Mouse (Mus musculus) kidney, adult 8-10 months (tissue): ENCODE results near the gene S100pbp.

ENCODE experiments used
- DNase-seq, 2 experiments: peaks; one replicate each; pipeline ENCODE4 v3.0.0; 2022

S100pbp gene

GRCm38 (mm10) chr4:129146392-129146791 lies 43.1 kb downstream of the S100pbp start:
- DNase-seq, result no peak

- no peak for DNase-seq
These were observed 43.6 kb downstream of the S100pbp start for GRCm38 (mm10) chr4:129145943-129146342.

- DNase-seq, result no peak
These were observed 44.1 kb downstream of the S100pbp start for GRCm38 (mm10) chr4:129145411-129145810.

GRCm38 (mm10) chr4:129144401-129145367 lies 44.8 kb downstream of the S100pbp start:
- no peak for DNase-seq

- no peak for DNase-seq
These were observed 46.0 kb downstream of the S100pbp start for GRCm38 (mm10) chr4:129143509-129143908.

GRCm38 (mm10) chr4:129142439-129143045 lies 47.0 kb downstream of the S100pbp start:
- no peak for DNase-seq

GRCm38 (mm10) chr4:129141560-129142438 lies 47.7 kb downstream of the S100pbp start:
- DNase-seq, result no peak

GRCm38 (mm10) chr4:129140808-129141207 lies 48.7 kb downstream of the S100pbp start:
- no peak for DNase-seq

GRCm38 (mm10) chr4:129139642-129140041 lies 49.9 kb downstream of the S100pbp start:
- DNase-seq, result no peak

GRCm38 (mm10) chr4:129137392-129138321 lies 51.9 kb downstream of the S100pbp start:
- DNase-seq, result no peak

- DNase-seq, result no peak
These were observed 52.7 kb downstream of the S100pbp start, which contains the start of gene Fndc5 for GRCm38 (mm10) chr4:129136579-129137391. Gene Fndc5, plus strand, starts transcription at chr4:129136999.

- no peak for DNase-seq
These were observed 53.3 kb downstream of the S100pbp start for GRCm38 (mm10) chr4:129136189-129136578.

- DNase-seq, result no peak
These were observed 53.9 kb downstream of the S100pbp start for GRCm38 (mm10) chr4:129135637-129136036.

- peak; percentile 53 to 74 for DNase-seq
These were observed 54.5 kb downstream of the S100pbp start for GRCm38 (mm10) chr4:129134799-129135585.

- peak; percentile 41 to 48 for DNase-seq
These were observed 58.7 kb downstream of the S100pbp start for GRCm38 (mm10) chr4:129130755-129131303.

- peak in 1 of 2 experiments; percentile 21 for DNase-seq
These were observed 59.4 kb downstream of the S100pbp start for GRCm38 (mm10) chr4:129130149-129130548.

GRCm38 (mm10) chr4:129129387-129129786 lies 60.1 kb downstream of the S100pbp start:
- DNase-seq, result no peak

GRCm38 (mm10) chr4:129128582-129129338 lies 60.8 kb downstream of the S100pbp start:
- no peak for DNase-seq
